Mouse (Mus musculus) adipose tissue, adult 10 weeks (tissue): ENCODE measurements around the gene Pla2g4b. TPM values are rescaled to one million over a fixed set of nuclear protein-coding genes. Genes with fewer than 3 reads are reported as not detected.

Experiments used
- polyA plus RNA-seq: library from polyadenylated mRNA; stranded (reverse); fragments of 350-450 nt; fragmentation: Illumina TruSeq; extraction: RNeasy Lipid Tissue Mini Kit (QIAGEN cat#74804); gene quantifications from one replicate; pipeline ENCODE4 v1.2.3, GENCODE M21; 2014; ENCODE audit warnings: low read depth, low replicate concordance

The Pla2g4b gene
- polyA plus RNA-seq, result 2.6 TPM

DNA sequence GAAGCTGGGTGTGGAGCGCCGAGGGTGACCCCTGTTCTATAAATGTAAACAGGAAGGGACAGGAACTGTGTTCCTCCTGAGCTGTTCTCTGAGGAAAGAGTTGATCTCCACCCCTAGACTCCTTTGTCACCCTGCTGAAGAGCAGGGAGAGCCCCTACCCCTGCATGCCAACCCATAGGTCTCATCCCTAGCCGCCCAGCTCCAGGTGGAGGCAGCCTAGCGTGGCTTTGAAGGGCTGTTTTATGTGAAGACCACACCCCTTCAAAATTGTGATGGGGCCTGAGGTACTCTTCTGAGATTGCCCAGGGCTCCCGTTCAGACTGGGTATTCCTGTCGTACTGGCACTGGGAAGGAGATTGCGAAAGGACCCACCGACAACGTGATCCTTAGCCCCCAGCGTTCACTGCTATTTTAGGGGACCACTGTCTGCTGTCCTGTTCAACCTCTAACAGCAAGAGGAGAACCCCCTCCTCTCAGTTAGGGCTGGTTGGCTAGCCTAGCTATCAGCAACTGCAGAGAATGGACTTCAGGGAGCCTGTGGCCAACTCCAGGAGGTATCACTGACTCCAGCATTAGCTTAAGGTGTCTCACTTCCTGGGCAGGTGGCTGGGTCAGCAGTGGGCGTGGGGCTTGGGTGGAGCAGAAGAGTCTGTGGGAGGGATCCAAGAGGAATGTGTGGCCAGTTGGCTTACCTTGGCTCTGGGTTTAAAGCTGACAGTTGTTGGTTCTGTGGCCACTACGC, at the start of gene Pla2g4b:
Gene Pla2g4b, plus strand, starts transcription at position 692 of the 742 bp plus-strand sequence.

DNA sequence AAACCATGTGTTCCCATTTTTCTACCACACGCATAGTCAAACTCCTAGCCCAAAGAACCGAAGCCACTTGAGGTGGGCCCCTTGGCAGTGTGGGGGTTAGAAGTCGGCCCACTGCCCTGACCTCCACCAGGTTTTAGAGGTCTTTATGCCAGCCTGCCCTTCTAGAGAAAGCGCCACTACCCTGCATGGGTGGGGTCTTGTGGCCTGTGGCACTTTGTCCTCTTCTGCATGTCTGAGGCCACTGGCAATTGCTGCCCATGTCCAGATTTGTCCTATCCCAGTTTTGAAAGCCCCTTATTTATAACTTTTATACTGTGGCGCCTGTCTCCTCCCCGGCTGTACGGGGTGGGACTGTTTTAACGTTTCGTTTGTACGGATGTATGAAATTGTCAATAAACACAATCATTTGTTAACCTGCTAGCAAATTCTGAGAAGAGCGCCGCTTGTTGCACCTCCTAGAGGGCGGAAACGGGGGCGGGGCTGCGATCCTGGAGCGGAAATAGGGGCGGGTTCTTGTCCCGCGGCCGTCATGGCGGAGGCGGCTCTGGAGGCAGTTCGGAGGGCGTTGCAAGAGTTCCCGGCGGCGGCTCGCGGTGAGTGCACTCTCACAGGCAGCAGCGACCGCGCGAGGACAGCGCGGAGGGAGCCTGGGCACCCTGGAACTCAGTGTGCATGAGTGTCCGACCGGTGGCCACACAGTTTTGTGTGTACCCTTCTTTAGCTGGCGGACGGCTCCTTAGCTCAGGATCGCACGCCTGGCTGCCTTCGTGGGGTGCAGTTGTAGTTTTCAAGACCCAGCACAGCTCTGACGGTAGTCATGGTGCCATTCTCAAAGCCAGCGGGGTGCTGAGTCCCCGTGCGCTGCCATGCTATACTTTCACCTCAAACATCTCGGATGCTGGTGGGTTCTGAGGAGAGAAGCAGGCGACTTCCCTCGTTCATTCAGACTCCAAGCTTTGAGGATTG, 6.0 kb upstream of the Pla2g4b start, which contains the start of the genes Jmjd7 and Gm28042:
Gene Jmjd7, plus strand, starts transcription at position 500 of the 966 bp plus-strand sequence.
Gene Gm28042, plus strand, starts transcription at position 510 of the 966 bp plus-strand sequence.

Other genes with a start within 250 kb of the Pla2g4b start
- 10.5 TPM for gene Rpap1, start 245.9 kb upstream of the Pla2g4b start, polyA plus RNA-seq
- gene Tyro3, start 235.7 kb upstream of the Pla2g4b start, polyA plus RNA-seq, result 4.2 TPM
- 21.2 TPM for gene Mga, start 136.2 kb upstream of the Pla2g4b start, polyA plus RNA-seq
- gene Mapkbp1, start 60.7 kb upstream of the Pla2g4b start, polyA plus RNA-seq, result 28.3 TPM
- gene Jmjd7, start 5.9 kb upstream of the Pla2g4b start, polyA plus RNA-seq, result 7.0 TPM
- gene Gm28042, start 5.9 kb upstream of the Pla2g4b start, polyA plus RNA-seq, result 2.1 TPM
- gene Ehd4, start 121.2 kb downstream of the Pla2g4b start, polyA plus RNA-seq, result 26.5 TPM
- gene Pla2g4e, start 211.9 kb downstream of the Pla2g4b start, polyA plus RNA-seq, result 0.15 TPM